Mouse (Mus musculus): Measurements from ENCODE around the gene Hivep3. TPM values are rescaled to one million over a fixed set of nuclear protein-coding genes. Genes with fewer than 3 reads are reported as not detected.

Hivep3 gene
- polyA plus RNA-seq, 1 experiment from 2014 or later, result 6.2 TPM

DNA sequence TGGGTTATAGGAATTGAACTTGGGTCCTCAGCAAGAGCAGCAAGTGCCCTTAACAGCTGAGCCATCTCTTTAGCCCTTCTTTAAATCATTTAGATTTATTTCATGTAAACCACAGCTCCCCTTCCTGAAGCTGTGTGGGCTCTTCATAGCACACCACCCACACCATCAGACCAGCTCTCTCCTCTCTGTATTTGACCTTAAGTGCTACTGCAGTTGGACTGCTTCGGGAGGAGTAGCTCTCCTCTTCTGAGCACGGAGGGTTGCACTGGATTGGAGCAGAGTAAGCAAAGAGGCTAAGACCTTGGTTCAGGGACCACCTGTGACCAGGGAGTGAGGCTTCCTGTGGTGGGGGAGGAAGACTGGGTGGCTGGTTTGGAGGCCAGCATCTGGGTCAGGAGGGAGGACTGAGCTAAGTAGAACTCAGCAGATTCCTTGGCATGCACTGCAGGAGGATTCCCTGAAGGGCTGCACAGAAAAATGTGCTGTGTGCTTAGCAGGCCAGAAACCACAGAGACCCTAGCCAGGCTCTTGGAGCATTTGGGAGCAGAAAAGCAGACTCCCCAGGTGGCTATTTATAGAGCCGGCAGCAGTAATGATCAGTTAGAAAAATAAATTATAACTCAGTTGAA, 132.4 kb downstream of the Hivep3 start:
- ATAC-seq (replicated peaks; ENCODE audit: low FRiP score, low TSS enrichment, low read depth), result no peak
- H3K27me3 ChIP-seq (replicated peaks; ENCODE audit: control insufficient read depth, insufficient read depth, low read length), result no peaks in the 10 kb centered on the region
- no peak overlapping the region for H3K4me3 ChIP-seq (ENCODE audit: low read depth, low read length)
- H3K9me3 ChIP-seq (ENCODE audit: control insufficient read depth, low read length), result no peaks in the 10 kb centered on the region
- H3K4me2 ChIP-seq (ENCODE audit: low read length), result no peak overlapping the region
- no peaks in the 10 kb centered on the region for H3K36me3 ChIP-seq (ENCODE audit: control insufficient read depth, insufficient read depth, low read length)
- H3K9ac ChIP-seq (ENCODE audit: low read length), result no peak overlapping the region
- H3K4me1 ChIP-seq (replicated peaks; ENCODE audit: control insufficient read depth, insufficient read depth, low read length), result no peaks in the 10 kb centered on the region
- no peak overlapping the region for H3K27ac ChIP-seq (ENCODE audit: low read depth)
- WGBS, result 34% methylated on average over 3 of the region's 3 CpGs
- no peak for DNase-seq (ENCODE audit: low spot score)

DNA sequence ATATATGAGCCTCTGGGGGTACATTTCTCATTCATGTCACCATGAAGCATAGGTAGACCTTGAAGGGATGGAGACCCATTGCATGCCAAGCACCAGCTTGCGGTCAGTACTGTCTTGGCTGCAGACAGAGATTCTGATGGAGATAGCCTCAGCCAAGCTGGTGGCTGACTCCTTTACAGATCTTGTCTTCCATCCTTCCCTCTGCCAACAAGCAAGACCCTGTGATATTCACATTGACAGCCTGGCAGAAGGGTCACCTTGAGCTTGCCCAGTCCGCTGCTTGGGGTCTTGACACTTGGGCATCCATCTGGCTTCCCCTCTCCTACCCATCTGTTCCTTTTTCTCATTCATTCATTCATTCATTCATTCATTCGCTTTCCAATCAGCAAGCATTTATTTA, 133.5 kb downstream of the Hivep3 start:
- no peak for ATAC-seq (replicated peaks; ENCODE audit: low FRiP score, low TSS enrichment, low read depth)
- H3K4me1 ChIP-seq (replicated peaks; ENCODE audit: control insufficient read depth, insufficient read depth, low read length), result no peaks in the 10 kb centered on the region
- WGBS, result 93% methylated on average over 3 of the region's 3 CpGs
- no peaks in the 10 kb centered on the region for H3K9me3 ChIP-seq (ENCODE audit: control insufficient read depth, low read length)
- no peak overlapping the region for H3K4me2 ChIP-seq (ENCODE audit: low read length)
- H3K9ac ChIP-seq (ENCODE audit: low read length), result no peak overlapping the region
- H3K27me3 ChIP-seq (replicated peaks; ENCODE audit: control insufficient read depth, insufficient read depth, low read length), result no peaks in the 10 kb centered on the region
- no peak overlapping the region for H3K27ac ChIP-seq (ENCODE audit: low read depth)
- no peak for DNase-seq (ENCODE audit: low spot score)
- H3K36me3 ChIP-seq (ENCODE audit: control insufficient read depth, insufficient read depth, low read length), result no peaks in the 10 kb centered on the region
- H3K4me3 ChIP-seq (ENCODE audit: low read depth, low read length), result no peak overlapping the region

- Histone ChIP-seq H3K9me3 (ENCODE audit: control insufficient read depth, low read length) (no peaks in the 10 kb centered on the region), H3K27me3 (replicated peaks; ENCODE audit: control insufficient read depth, insufficient read depth, low read length) (no peaks in the 10 kb centered on the region), H3K36me3 (ENCODE audit: control insufficient read depth, insufficient read depth, low read length) (no peaks in the 10 kb centered on the region), H3K4me1 (replicated peaks; ENCODE audit: control insufficient read depth, insufficient read depth, low read length) (no peaks in the 10 kb centered on the region), H3K9ac (ENCODE audit: low read length) (no peak overlapping the region), H3K4me2 (ENCODE audit: low read length) (no peak overlapping the region), H3K27ac (ENCODE audit: low read depth) (no peak overlapping the region), H3K4me3 (ENCODE audit: low read depth, low read length) (no peak overlapping the region)
- 76% methylated on average over 6 of the region's 6 CpGs for WGBS
- ATAC-seq (replicated peaks; ENCODE audit: low FRiP score, low TSS enrichment, low read depth) (no peak), DNase-seq (ENCODE audit: low spot score) (no peak)
These were observed 136.8 kb downstream of the Hivep3 start for GRCm38 (mm10) chr4:119870411-119870810.

- no peaks in the 10 kb centered on the region for H3K27me3 ChIP-seq (replicated peaks; ENCODE audit: control insufficient read depth, insufficient read depth, low read length)
- H3K4me2 ChIP-seq (ENCODE audit: low read length), result no peak overlapping the region
- no peak overlapping the region for H3K27ac ChIP-seq (ENCODE audit: low read depth)
- ATAC-seq (replicated peaks; ENCODE audit: low FRiP score, low TSS enrichment, low read depth) (no peak), DNase-seq (ENCODE audit: low spot score) (no peak)
- no peaks in the 10 kb centered on the region for H3K9me3 ChIP-seq (ENCODE audit: control insufficient read depth, low read length)
- H3K9ac ChIP-seq (ENCODE audit: low read length), result no peak overlapping the region
- H3K4me3 ChIP-seq (ENCODE audit: low read depth, low read length), result no peak overlapping the region
- no peaks in the 10 kb centered on the region for H3K36me3 ChIP-seq (ENCODE audit: control insufficient read depth, insufficient read depth, low read length)
- H3K4me1 ChIP-seq (replicated peaks; ENCODE audit: control insufficient read depth, insufficient read depth, low read length), result no peaks in the 10 kb centered on the region
- 90% methylated on average over 2 of the region's 2 CpGs for WGBS
These were observed 137.9 kb downstream of the Hivep3 start for GRCm38 (mm10) chr4:119871441-119871840.

- 75% methylated on average over 10 of the region's 10 CpGs for WGBS
- H3K4me1 ChIP-seq (replicated peaks; ENCODE audit: control insufficient read depth, insufficient read depth, low read length), result no peaks in the 10 kb centered on the region
- DNase-seq (ENCODE audit: low spot score) (no peak), ATAC-seq (replicated peaks; ENCODE audit: low FRiP score, low TSS enrichment, low read depth) (no peak)
- no peaks in the 10 kb centered on the region for H3K36me3 ChIP-seq (ENCODE audit: control insufficient read depth, insufficient read depth, low read length)
- H3K9ac ChIP-seq (ENCODE audit: low read length), result no peak overlapping the region
- H3K27me3 ChIP-seq (replicated peaks; ENCODE audit: control insufficient read depth, insufficient read depth, low read length), result no peaks in the 10 kb centered on the region
- no peaks in the 10 kb centered on the region for H3K9me3 ChIP-seq (ENCODE audit: control insufficient read depth, low read length)
- H3K4me2 ChIP-seq (ENCODE audit: low read length), result no peak overlapping the region
- H3K27ac ChIP-seq (ENCODE audit: low read depth), result no peak overlapping the region
- H3K4me3 ChIP-seq (ENCODE audit: low read depth, low read length), result no peak overlapping the region
These were observed 138.4 kb downstream of the Hivep3 start for GRCm38 (mm10) chr4:119871861-119872582.

DNA sequence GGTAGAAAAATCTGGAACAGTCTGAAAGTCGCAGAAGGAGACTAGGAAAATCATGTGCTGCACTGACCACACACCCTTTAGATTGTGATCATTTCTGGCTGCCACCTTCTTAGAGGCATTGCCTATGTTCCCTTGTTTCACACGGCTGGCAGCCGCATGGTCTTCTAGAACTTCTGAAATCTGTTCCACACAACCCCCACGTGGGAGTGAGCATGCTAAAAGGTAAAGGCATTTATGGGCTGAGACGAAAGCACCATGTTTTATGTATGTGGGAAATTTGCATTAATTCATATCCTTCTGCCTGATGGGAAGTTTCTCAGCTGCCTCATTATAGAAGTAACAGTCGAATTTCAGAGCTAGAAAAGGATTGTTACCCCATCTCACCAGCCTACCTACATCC, 140.4 kb downstream of the Hivep3 start:
- Histone ChIP-seq H3K9ac (ENCODE audit: low read length) (no peak overlapping the region), H3K4me2 (ENCODE audit: low read length) (no peak overlapping the region), H3K9me3 (ENCODE audit: control insufficient read depth, low read length) (no peaks in the 10 kb centered on the region), H3K36me3 (ENCODE audit: control insufficient read depth, insufficient read depth, low read length) (no peaks in the 10 kb centered on the region), H3K27ac (ENCODE audit: low read depth) (no peak overlapping the region), H3K4me3 (ENCODE audit: low read depth, low read length) (no peak overlapping the region), H3K27me3 (replicated peaks; ENCODE audit: control insufficient read depth, insufficient read depth, low read length) (no peaks in the 10 kb centered on the region), H3K4me1 (replicated peaks; ENCODE audit: control insufficient read depth, insufficient read depth, low read length) (no peaks in the 10 kb centered on the region)
- WGBS, result 74% methylated on average over 6 of the region's 6 CpGs
- ATAC-seq (replicated peaks; ENCODE audit: low FRiP score, low TSS enrichment, low read depth) (no peak), DNase-seq (ENCODE audit: low spot score) (no peak)

DNA sequence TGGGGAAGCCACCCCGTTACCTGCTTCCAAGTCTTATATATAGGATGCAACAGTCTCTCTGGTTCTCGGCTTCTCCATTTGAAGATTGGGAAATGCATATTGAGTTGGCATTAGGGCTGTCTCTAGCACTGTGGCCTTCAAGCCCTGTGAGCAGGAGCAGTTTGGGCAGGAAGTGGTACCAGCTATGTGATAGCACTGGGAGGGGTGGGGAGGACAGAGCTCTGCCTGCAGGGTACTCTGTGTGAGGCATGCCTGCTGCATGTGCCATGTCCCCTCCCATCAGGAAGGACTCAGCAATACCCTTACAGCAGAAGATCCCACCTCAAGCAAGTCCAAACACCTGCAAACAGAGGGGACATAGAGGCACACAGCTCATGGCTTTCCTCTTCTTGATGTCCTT, 142.0 kb downstream of the Hivep3 start:
- Histone ChIP-seq H3K27ac (ENCODE audit: low read depth) (no peak overlapping the region), H3K9ac (ENCODE audit: low read length) (no peak overlapping the region), H3K4me1 (replicated peaks; ENCODE audit: control insufficient read depth, insufficient read depth, low read length) (no peaks in the 10 kb centered on the region), H3K36me3 (ENCODE audit: control insufficient read depth, insufficient read depth, low read length) (no peaks in the 10 kb centered on the region), H3K4me2 (ENCODE audit: low read length) (no peak overlapping the region), H3K9me3 (ENCODE audit: control insufficient read depth, low read length) (no peaks in the 10 kb centered on the region), H3K27me3 (replicated peaks; ENCODE audit: control insufficient read depth, insufficient read depth, low read length) (no peaks in the 10 kb centered on the region), H3K4me3 (ENCODE audit: low read depth, low read length) (no peak overlapping the region)
- WGBS, result 90% methylated on average over 2 of the region's 2 CpGs
- DNase-seq (ENCODE audit: low spot score) (no peak), ATAC-seq (replicated peaks; ENCODE audit: low FRiP score, low TSS enrichment, low read depth) (no peak)

GRCm38 (mm10) chr4:119876535-119877160, 143.1 kb downstream of the Hivep3 start:
- DNase-seq (ENCODE audit: low spot score) (no peak), ATAC-seq (replicated peaks; ENCODE audit: low FRiP score, low TSS enrichment, low read depth) (no peak)
- no peaks in the 10 kb centered on the region for H3K4me1 ChIP-seq (replicated peaks; ENCODE audit: control insufficient read depth, insufficient read depth, low read length)
- 81% methylated on average over 8 of the region's 8 CpGs for WGBS
- no peak overlapping the region for H3K9ac ChIP-seq (ENCODE audit: low read length)
- H3K36me3 ChIP-seq (ENCODE audit: control insufficient read depth, insufficient read depth, low read length), result no peaks in the 10 kb centered on the region
- H3K4me3 ChIP-seq (ENCODE audit: low read depth, low read length), result no peak overlapping the region
- H3K27ac ChIP-seq (ENCODE audit: low read depth), result no peak overlapping the region
- H3K4me2 ChIP-seq (ENCODE audit: low read length), result no peak overlapping the region
- H3K9me3 ChIP-seq (ENCODE audit: control insufficient read depth, low read length), result no peaks in the 10 kb centered on the region
- no peaks in the 10 kb centered on the region for H3K27me3 ChIP-seq (replicated peaks; ENCODE audit: control insufficient read depth, insufficient read depth, low read length)
